Mouse (Mus musculus) spleen, adult 2 months (tissue): ENCODE results near the gene Samd4b. TPM values are rescaled to one million over a fixed set of nuclear protein-coding genes. Genes with fewer than 3 reads are reported as not detected.

Experiments
- DNase-seq, 2 experiments: peaks; one replicate each; pipeline versions ENCODE4 v3.0.0 to v3.0.0-alpha.2; 2012 to 2021; ENCODE audit warnings: low spot score in 2 of 2, low read depth in 1 of 2
- H3K27ac ChIP-seq: fragments of 200-500 bp; 2 replicates; pipeline ENCODE4 v1.5.1; 2012; ENCODE audit warnings: low read length, inconsistent platforms; ENCODE audit not compliant: insufficient read depth
- H3K27me3 ChIP-seq: fragments of 200-500 bp; 2 replicates; pipeline ENCODE4 v1.6.1; 2012; ENCODE audit warnings: mild to moderate bottlenecking, moderate library complexity, low read length, inconsistent platforms; ENCODE audit not compliant: control insufficient read depth, insufficient read depth
- H3K36me3 ChIP-seq: fragments of 200-500 bp; 2 replicates; pipeline ENCODE4 v1.6.1; 2012; ENCODE audit warnings: mild to moderate bottlenecking, low read length, inconsistent platforms; ENCODE audit not compliant: control insufficient read depth, insufficient read depth
- H3K4me1 ChIP-seq: fragments of 200-500 bp; 2 replicates; pipeline ENCODE4 v1.6.1; 2011; ENCODE audit warnings: inconsistent platforms; ENCODE audit not compliant: control insufficient read depth, insufficient read depth, insufficient read length
- H3K4me3 ChIP-seq: fragments of 200-500 bp; 2 replicates; pipeline ENCODE4 v1.5.1; 2011; ENCODE audit warnings: mild to moderate bottlenecking, inconsistent platforms; ENCODE audit not compliant: insufficient read depth, insufficient read length; ENCODE audit errors: extremely low read depth
- CTCF ChIP-seq: fragments of 200-500 bp; IDR thresholded peaks from 2 replicates; pipeline ENCODE4 v1.5.1; 2011; ENCODE audit warnings: mild to moderate bottlenecking, inconsistent platforms; ENCODE audit not compliant: insufficient read depth, insufficient read length, insufficient replicate concordance; ENCODE audit errors: extremely low read depth
- POLR2A ChIP-seq: fragments of 200-500 bp; IDR thresholded peaks from 2 replicates; pipeline ENCODE4 v1.6.1; 2011; ENCODE audit warnings: low read depth, low read length, inconsistent platforms
- WGBS: fragments of 180-500 bp; shearing (Covaris S2); methylation state at CpG from one replicate; pipeline ENCODE4 v1.1.7; 2018; 5-methylcytosine and 5-hydroxymethylcytosine counted together
- polyA plus RNA-seq: library from polyadenylated mRNA; depleted of rRNA; stranded (reverse); fragments of >200 nt; gene quantifications from 2 replicates; pipeline ENCODE4 v1.2.3, GENCODE M21; 2012

The Samd4b gene
- polyA plus RNA-seq, 1 experiment: 48.2 TPM

GRCm38 (mm10) chr7:28447865-28448820 lies 149.8 kb downstream of the Samd4b start:
- TF ChIP-seq POLR2A: no peak
- no peak for TF ChIP-seq CTCF

GRCm38 (mm10) chr7:28447101-28447830 lies 150.7 kb downstream of the Samd4b start:
- H3K4me1 ChIP-seq: peaks cover 3% of the 10 kb centered on the region
- no peak for DNase-seq
- TF ChIP-seq POLR2A: no peak
- no peak for TF ChIP-seq CTCF

More at GRCm38 (mm10) chr7:28447865-28448820, 149.8 kb downstream of the Samd4b start:
- Histone ChIP-seq H3K36me3 (peaks cover 5% of the 10 kb centered on the region), H3K4me3 (no peak overlapping the region), H3K4me1 (peaks cover 6% of the 10 kb centered on the region), H3K27ac (no peak overlapping the region), H3K27me3 (peaks cover 5% of the 10 kb centered on the region)
- 79% methylated on average over 13 of the region's 13 CpGs for WGBS
- no peak for DNase-seq

GRCm38 (mm10) chr7:28446446-28446845 lies 151.5 kb downstream of the Samd4b start:
- peak in 1 of 2 experiments; percentile 79 for DNase-seq
- 32% methylated on average over 12 of the region's 12 CpGs for WGBS
- TF ChIP-seq POLR2A: no peak
- TF ChIP-seq CTCF: peak; percentile 93

More at GRCm38 (mm10) chr7:28447101-28447830, 150.7 kb downstream of the Samd4b start:
- H3K4me3 ChIP-seq: no peak overlapping the region
- H3K36me3 ChIP-seq: peaks cover 5% of the 10 kb centered on the region
- H3K27me3 ChIP-seq: peaks cover 5% of the 10 kb centered on the region
- WGBS: 84% methylated on average over 12 of the region's 12 CpGs
- H3K27ac ChIP-seq: no peak overlapping the region

GRCm38 (mm10) chr7:28444344-28444974 lies 153.5 kb downstream of the Samd4b start:
- peak overlapping the region; percentile 41; the same call in 1 of the 2 replicates for H3K27ac ChIP-seq
- TF ChIP-seq CTCF (no peak), POLR2A (no peak)
- H3K4me1 ChIP-seq: peaks cover 3% of the 10 kb centered on the region; the same call in 1 of the 2 replicates
- H3K36me3 ChIP-seq: peaks cover 5% of the 10 kb centered on the region
- DNase-seq: no peak
- no peaks in the 10 kb centered on the region for H3K27me3 ChIP-seq
- 61% methylated on average over 13 of the region's 13 CpGs for WGBS
- no peak overlapping the region for H3K4me3 ChIP-seq

More at GRCm38 (mm10) chr7:28446446-28446845, 151.5 kb downstream of the Samd4b start:
- Histone ChIP-seq H3K4me1 (peaks cover 3% of the 10 kb centered on the region; the same call in 1 of the 2 replicates), H3K36me3 (peaks cover 5% of the 10 kb centered on the region), H3K27me3 (no peaks in the 10 kb centered on the region), H3K4me3 (no peak overlapping the region), H3K27ac (no peak overlapping the region)

GRCm38 (mm10) chr7:28442688-28443087 lies 155.3 kb downstream of the Samd4b start:
- WGBS: under 1% methylated on average over 4 of the region's 4 CpGs
- DNase-seq: no peak
- Histone ChIP-seq H3K36me3 (peaks cover 5% of the 10 kb centered on the region), H3K4me3 (peak overlapping the region; percentile 21; the same call in 1 of the 2 replicates), H3K27me3 (no peaks in the 10 kb centered on the region), H3K27ac (peak overlapping the region; percentile 10), H3K4me1 (peaks cover 3% of the 10 kb centered on the region; the same call in 1 of the 2 replicates)
- no peak for TF ChIP-seq POLR2A
- TF ChIP-seq CTCF: no peak
